Mouse (Mus musculus): ENCODE measurements at regions not wholly inside any gene's neighbourhood (a gene's known extent, or its start where the extent isn't known, plus 50 kb on each side); places are given as distances from the start of the nearest gene placed in this dataset.
"Not testable (repeated sequence)": the region's sequence is repeated elsewhere in the genome, so short reads cannot be mapped to it uniquely, and the experiment has no call there.

GRCm38 (mm10) chr7:111846417-111846816 is 66.6 kb upstream of the Galnt18 start:
- no peak for DNase-seq (ENCODE audit: low read depth in 2 of 2, low spot score in 2 of 2)

GRCm38 (mm10) chr7:111843715-111844114 is 63.9 kb upstream of the Galnt18 start:
- no peak for DNase-seq (ENCODE audit: low read depth in 2 of 2, low spot score in 2 of 2)

GRCm38 (mm10) chr7:111840826-111841225 is 61.0 kb upstream of the Galnt18 start:
- no peak for DNase-seq (ENCODE audit: low read depth in 2 of 2, low spot score in 2 of 2)

GRCm38 (mm10) chr7:111838162-111838561 is 58.4 kb upstream of the Galnt18 start:
- no peak for DNase-seq (ENCODE audit: low read depth in 2 of 2, low spot score in 2 of 2)

- DNase-seq (ENCODE audit: low read depth in 2 of 2, low spot score in 2 of 2) = not testable (repeated sequence)
These were observed 54.6 kb upstream of the Galnt18 start for GRCm38 (mm10) chr7:111834356-111834755.

- DNase-seq (ENCODE audit: low read depth in 2 of 2, low spot score in 2 of 2) = no peak
These were observed 50.2 kb upstream of the Galnt18 start for GRCm38 (mm10) chr7:111829931-111830330.

All from CD8-positive naive resting alpha-beta T cell, adult 2 months (primary cell).